Mouse (Mus musculus) common myeloid progenitor, adult 5-6 weeks (primary cell): ENCODE measurements around the gene Taf8. TPM values are rescaled to one million over a fixed set of nuclear protein-coding genes. Genes with fewer than 3 reads are reported as not detected.

ENCODE experiments used
- ATAC-seq: replicated peaks from 2 replicates; pipeline ENCODE4 v1.8.0; 2016; ENCODE audit warnings: low read depth, mild to moderate bottlenecking, moderate TSS enrichment, inconsistent platforms; ENCODE audit not compliant: poor library complexity, severe bottlenecking
- total RNA-seq: library from RNA; stranded (forward); fragments of 200-1000, 187-1606 nt; gene quantifications from 2 replicates; pipeline ENCODE4 v1.2.3, GENCODE M21; 2017

Gene Taf8
- total RNA-seq, 1 experiment from 2014 or later = 64.5 TPM

GRCm38 (mm10) chr17:47439396-47440028 lies 62.6 kb downstream of the Taf8 start:
- peak; percentile 61 for ATAC-seq

- ATAC-seq = no peak
Observed at GRCm38 (mm10) chr17:47438611-47439010, 63.5 kb downstream of the Taf8 start.

DNA sequence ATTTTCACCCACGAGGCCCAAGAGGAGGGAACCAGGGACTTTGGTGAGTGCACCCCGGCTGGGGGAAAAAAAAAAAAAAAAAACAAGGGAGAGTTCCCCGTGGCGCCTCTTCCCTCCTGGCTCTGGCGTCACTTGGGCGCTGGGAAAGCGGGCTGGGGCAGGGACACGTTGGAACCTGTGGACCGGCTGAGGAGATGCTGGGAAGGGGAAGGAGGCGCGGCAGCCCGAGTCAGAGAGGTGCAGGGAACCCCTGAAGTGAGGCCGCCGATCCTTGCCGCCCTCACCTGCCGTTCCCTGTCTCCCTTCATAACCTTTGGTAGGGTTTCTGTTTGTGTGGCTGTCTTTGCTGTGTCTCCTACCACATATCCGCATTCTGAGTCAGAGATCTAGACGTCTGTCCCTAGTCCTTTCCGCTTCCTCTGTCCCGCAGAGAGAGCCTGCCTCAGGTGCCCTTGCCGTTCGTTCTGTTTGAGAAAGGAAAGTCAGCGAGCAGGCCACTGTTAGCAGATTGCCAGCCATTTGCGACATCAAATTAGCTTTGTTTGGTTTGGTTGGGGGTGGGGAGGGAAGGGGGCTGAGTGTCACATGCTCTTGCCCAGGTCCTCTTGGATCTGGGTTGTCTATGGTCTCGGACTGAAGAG lies 65.1 kb downstream of the Taf8 start, which contains the start of gene 1700001C19Rik:
TSS of gene 1700001C19Rik (minus strand) at position 470 of the 641 bp plus-strand sequence.
- peak; percentile 13; the same call in 1 of the 2 replicates for ATAC-seq

DNA sequence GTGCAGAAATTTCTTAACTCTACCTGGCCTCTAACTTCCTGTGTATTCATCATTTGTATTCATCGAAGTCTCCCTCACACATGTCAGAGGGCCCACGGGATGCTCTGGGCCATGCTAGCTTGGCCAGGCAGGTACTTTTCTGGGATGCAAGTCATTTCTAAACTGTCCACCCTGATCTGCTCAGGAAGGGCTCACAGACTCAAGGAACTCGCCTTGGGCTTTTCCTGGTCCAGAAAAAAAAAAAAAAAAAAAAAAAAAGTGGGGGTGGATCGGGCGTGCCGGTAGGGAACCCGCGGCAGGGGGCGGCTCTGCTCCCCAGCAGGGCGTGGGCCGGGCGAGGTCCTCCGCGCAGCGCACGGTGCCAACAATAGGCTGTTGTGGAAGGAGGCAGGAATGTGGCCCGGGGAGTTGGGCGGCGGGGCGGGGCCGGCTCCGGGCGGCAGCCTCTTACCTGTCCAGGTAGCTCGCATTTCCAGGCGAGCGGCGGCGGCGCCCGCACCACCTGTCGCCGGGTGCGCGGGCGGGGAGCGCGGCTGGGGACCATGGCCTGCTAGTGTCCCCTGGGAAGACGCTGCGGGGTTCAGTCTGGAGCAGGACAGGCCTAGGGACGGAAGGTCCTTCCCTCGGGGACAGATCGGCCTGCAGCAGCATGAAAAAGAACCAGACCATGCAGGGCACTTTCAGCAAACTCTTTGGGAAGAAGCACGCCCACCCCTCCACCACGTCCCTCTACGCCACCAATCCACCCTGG lies 65.8 kb downstream of the Taf8 start, which contains the start of gene AI661453:
TSS of gene AI661453 (plus strand) at position 460 of the 751 bp plus-strand sequence.
- no peak for ATAC-seq

Other genes starting within 250 kb of the Taf8 start
- gene Mrps10, start 133.4 kb downstream of the Taf8 start, total RNA-seq = 56.6 and 62.0 TPM in 2 replicates
- gene Guca1b, start 116.9 kb downstream of the Taf8 start, total RNA-seq = not detected in 2 replicates
- gene Guca1a, start 101.7 kb downstream of the Taf8 start, total RNA-seq = 1.4 TPM in 1 of 2 replicates, not detected in the other
- gene AI661453, start 65.7 kb downstream of the Taf8 start, total RNA-seq = 0.39 and 0.87 TPM in 2 replicates
- gene 1700001C19Rik, start 64.9 kb downstream of the Taf8 start, total RNA-seq = 1.2 TPM in 1 of 2 replicates, not detected in the other
- 45.1 and 61.9 TPM in 2 replicates for gene Ccnd3, start 2.8 kb upstream of the Taf8 start, total RNA-seq
- gene Bysl, start 109.2 kb upstream of the Taf8 start, total RNA-seq = 14.7 and 18.3 TPM in 2 replicates
- gene Med20, start 109.3 kb upstream of the Taf8 start, total RNA-seq = 32.2 and 42.8 TPM in 2 replicates
- gene Gm20517, start 109.3 kb upstream of the Taf8 start, total RNA-seq = 0.69 and 0.97 TPM in 2 replicates
- gene Usp49, start 128.4 kb upstream of the Taf8 start, total RNA-seq = 4.9 and 11.4 TPM in 2 replicates
- 64.8 and 74.6 TPM in 2 replicates for gene Tomm6, start 186.1 kb upstream of the Taf8 start, total RNA-seq
- gene Frs3, start 186.7 kb upstream of the Taf8 start, total RNA-seq = 0.92 and 1.6 TPM in 2 replicates
- 0.10 and 0.41 TPM in 2 replicates for gene Gm21981, start 192.2 kb upstream of the Taf8 start, total RNA-seq
- gene Prickle4, start 192.4 kb upstream of the Taf8 start, total RNA-seq = 0.27 and 0.34 TPM in 2 replicates
- gene Pgc, start 224.6 kb upstream of the Taf8 start, total RNA-seq = not detected in 2 replicates
- 5.8 and 6.4 TPM in 2 replicates for gene Tfeb, start 234.7 kb upstream of the Taf8 start, total RNA-seq